Mouse (Mus musculus) lung, postnatal 0 days (tissue): Measurements from ENCODE around the gene Gm20388. TPM values are rescaled to one million over a fixed set of nuclear protein-coding genes. Genes with fewer than 3 reads are reported as not detected.
A peak's percentile ranks its signal among the peaks of the same experiment; 100 is the strongest.

Experiments used
- ATAC-seq: fragments of 200-750 bp; cut with Nextera tagmentation; 2 replicates; pipeline ENCODE4 v1.8.0; 2017; ENCODE audit warnings: moderate library complexity
- DNase-seq: peaks from one replicate; pipeline ENCODE4 v3.0.0-alpha.2; 2016; ENCODE audit warnings: low spot score
- H3K27ac ChIP-seq: fragments of 300-500 bp; sonication (generic); 2 replicates; pipeline ENCODE4 v1.5.1; 2014; ENCODE audit warnings: antibody characterized with exemption, mild to moderate bottlenecking, low read length, mixed read lengths
- H3K27me3 ChIP-seq: fragments of 300-500 bp; sonication (generic); replicated peaks from 2 replicates; pipeline ENCODE4 v1.6.1; 2014; ENCODE audit warnings: low read length, mixed read lengths; ENCODE audit not compliant: insufficient read depth
- H3K36me3 ChIP-seq: fragments of 300-500 bp; sonication (generic); 2 replicates; pipeline ENCODE4 v1.6.1; 2014; ENCODE audit warnings: low read length, mixed read lengths; ENCODE audit not compliant: insufficient read depth
- H3K4me1 ChIP-seq: fragments of 300-500 bp; sonication (generic); 2 replicates; pipeline ENCODE4 v1.6.1; 2014; ENCODE audit warnings: antibody characterized with exemption, low read depth, low read length, mixed read lengths; ENCODE audit not compliant: insufficient read depth
- H3K4me2 ChIP-seq: fragments of 300-500 bp; sonication (generic); replicated peaks from 2 replicates; pipeline ENCODE4 v1.6.1; 2014; ENCODE audit warnings: low read depth, mild to moderate bottlenecking, low read length, moderate library complexity, mixed read lengths
- H3K4me3 ChIP-seq: fragments of 300-500 bp; sonication (generic); 2 replicates; pipeline ENCODE4 v1.5.1; 2014; ENCODE audit warnings: low read depth, low read length
- H3K9ac ChIP-seq: fragments of 300-500 bp; sonication (generic); replicated peaks from 2 replicates; pipeline ENCODE4 v1.6.1; 2014; ENCODE audit warnings: low read depth, mild to moderate bottlenecking
- H3K9me3 ChIP-seq: fragments of 300-500 bp; sonication (generic); 2 replicates; pipeline ENCODE4 v1.6.1; 2016; ENCODE audit warnings: low read length, mixed read lengths
- CTCF ChIP-seq: IDR thresholded peaks from 2 replicates; pipeline ENCODE4 v1.5.1; 2016; ENCODE audit warnings: antibody characterized with exemption, mild to moderate bottlenecking
- EP300 ChIP-seq: IDR thresholded peaks from 2 replicates; pipeline ENCODE4 v1.6.1; 2016; ENCODE audit warnings: antibody characterized with exemption, mild to moderate bottlenecking, control low read depth
- WGBS: fragments of 180-500 bp; shearing (Covaris S2); extraction: QIAGEN DNeasy Blood & Tissue Kit; methylation state at CpG from one replicate; pipeline ENCODE4 v1.1.7; 2014; 5-methylcytosine and 5-hydroxymethylcytosine counted together
- polyA plus RNA-seq: library from polyadenylated mRNA; unstranded; fragments of >200 nt; fragmentation: Nextera tagmentation; extraction: Ambion mirVana; gene quantifications from 2 replicates; pipeline ENCODE4 v1.2.1, GENCODE M21; 2015

Gene Gm20388
- polyA plus RNA-seq, 1 experiment from 2014 or later: not detected

DNA sequence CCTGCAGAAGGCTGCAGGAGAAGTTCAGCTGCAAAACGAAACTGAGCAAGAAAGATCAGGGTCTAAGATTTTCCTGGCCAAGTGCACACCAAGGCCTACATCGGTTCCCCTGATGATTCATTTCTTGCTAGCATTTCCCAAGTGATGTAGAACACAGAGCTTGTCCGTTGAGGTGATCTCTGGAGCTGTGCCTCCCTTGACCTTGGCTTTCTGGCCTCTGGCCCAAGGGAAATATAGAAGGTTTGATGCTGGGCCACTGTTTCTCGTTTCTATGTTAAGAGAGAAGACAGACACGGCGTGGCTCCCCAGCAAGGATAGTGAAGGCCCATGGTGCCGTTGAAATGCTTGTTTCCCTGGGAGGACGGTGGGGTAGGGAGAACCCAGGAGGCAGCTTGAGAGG, 3857.2 kb downstream of the Gm20388 start:
- Histone ChIP-seq H3K36me3 (no peaks in the 10 kb centered on the region), H3K4me2 (no peak overlapping the region), H3K27me3 (no peaks in the 10 kb centered on the region), H3K4me3 (no peak overlapping the region), H3K9ac (no peak overlapping the region), H3K27ac (no peak overlapping the region), H3K9me3 (no peaks in the 10 kb centered on the region), H3K4me1 (peaks cover 4% of the 10 kb centered on the region; the same call in 1 of the 2 replicates)
- no peak for ATAC-seq
- WGBS: 77% methylated on average over 8 of the region's 8 CpGs
- TF ChIP-seq CTCF (no peak), EP300 (no peak)
- no peak for DNase-seq

DNA sequence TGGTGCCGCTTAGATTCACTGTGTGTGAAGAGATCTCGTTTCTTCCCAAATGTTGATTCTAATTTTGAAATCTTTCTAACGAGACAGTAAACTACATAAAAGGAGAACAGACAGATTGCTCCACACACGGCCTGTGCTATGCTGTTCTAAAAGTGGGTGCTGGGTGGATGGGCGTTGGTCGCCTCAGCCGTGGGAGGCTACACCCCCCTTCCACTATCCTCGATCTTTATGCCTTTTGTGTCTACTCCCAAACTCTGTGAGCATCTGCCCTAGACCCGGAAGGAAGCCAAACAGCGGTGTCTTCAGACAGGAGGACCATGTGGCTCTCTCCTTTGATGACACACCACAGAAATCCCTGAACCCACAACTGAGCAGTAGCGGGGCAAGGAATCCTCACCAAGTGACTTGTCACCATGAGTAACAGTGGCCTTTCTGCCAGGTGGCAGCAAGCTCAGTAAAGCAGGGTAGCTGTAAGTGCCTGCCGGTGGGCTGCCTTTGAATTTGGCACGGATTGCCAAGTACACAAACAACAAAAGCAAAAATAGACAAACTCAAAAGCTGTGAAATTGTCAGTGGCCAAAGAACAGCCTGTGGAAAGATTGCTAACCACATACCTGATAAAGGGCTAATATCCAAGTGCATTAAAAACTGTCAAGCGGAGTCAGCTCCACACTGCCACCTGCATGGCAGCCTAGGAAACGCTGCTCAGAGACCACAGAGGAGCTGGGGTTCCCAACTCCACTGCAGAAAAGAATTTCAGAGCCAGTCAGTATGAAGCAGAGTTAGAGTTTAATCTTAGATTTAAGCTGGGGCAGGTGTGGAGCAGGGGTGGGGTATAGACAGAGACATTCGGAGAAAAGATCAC, 3858.1 kb downstream of the Gm20388 start:
- H3K4me3 ChIP-seq: no peak overlapping the region
- WGBS: 58% methylated on average over 16 of the region's 16 CpGs
- no peak overlapping the region for H3K9ac ChIP-seq
- H3K27me3 ChIP-seq: no peaks in the 10 kb centered on the region
- DNase-seq (peak; percentile 71), ATAC-seq (no peak; the same call in 1 of the 2 replicates)
- H3K4me2 ChIP-seq: no peak overlapping the region
- TF ChIP-seq EP300 (no peak), CTCF (peak; percentile 88)
- no peaks in the 10 kb centered on the region for H3K9me3 ChIP-seq
- no peak overlapping the region for H3K27ac ChIP-seq
- H3K36me3 ChIP-seq: no peaks in the 10 kb centered on the region
- H3K4me1 ChIP-seq: peaks cover 4% of the 10 kb centered on the region; the same call in 1 of the 2 replicates

DNA sequence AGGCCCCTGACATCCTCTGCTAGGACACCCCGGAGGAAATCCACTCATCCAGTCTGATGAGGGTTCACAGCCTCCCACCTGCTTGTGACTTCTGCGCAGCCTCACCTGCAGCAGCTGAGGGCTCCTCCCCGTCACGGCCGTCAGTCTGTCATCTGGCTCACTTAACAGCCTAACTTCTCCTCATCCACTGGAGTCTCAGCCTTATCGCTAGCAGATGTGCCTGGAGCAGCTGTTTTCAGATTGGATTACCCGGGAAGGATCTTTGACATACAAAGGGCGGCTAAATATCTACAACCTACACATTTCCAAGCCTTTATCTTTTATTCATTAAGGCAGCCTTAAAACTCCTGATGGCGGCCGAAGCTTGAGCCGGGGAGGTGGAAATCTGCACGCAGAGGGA, 3862.8 kb downstream of the Gm20388 start:
- 54% methylated on average over 12 of the region's 12 CpGs for WGBS
- Histone ChIP-seq H3K27me3 (no peaks in the 10 kb centered on the region), H3K9ac (no peak overlapping the region), H3K4me2 (no peak overlapping the region), H3K4me1 (no peaks in the 10 kb centered on the region; the same call in 1 of the 2 replicates), H3K27ac (no peak overlapping the region), H3K4me3 (no peak overlapping the region), H3K9me3 (no peaks in the 10 kb centered on the region), H3K36me3 (no peaks in the 10 kb centered on the region)
- no peak for ATAC-seq
- TF ChIP-seq EP300 (no peak), CTCF (no peak)
- DNase-seq: no peak

DNA sequence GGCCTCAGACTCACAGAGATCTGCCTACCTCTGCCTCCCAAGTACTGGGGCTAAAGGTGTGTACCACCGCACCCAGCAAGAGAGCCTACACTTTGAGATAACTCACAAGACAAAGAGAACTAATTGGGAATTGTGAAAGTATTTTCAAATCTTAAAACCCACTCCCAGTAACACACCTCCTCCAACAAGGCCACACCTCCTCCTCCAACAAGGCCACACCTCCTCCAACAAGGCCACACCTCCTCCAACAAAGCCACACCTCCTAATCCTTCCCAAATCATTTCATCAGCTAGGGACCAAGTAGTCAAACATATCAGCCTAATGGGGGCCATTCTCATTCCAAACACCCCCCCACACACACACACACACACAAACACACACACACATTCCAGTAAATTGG, 3863.8 kb downstream of the Gm20388 start:
- no peaks in the 10 kb centered on the region for H3K9me3 ChIP-seq
- H3K4me2 ChIP-seq: no peak overlapping the region
- no peak overlapping the region for H3K27ac ChIP-seq
- no peak overlapping the region for H3K9ac ChIP-seq
- DNase-seq: no peak
- no peak for TF ChIP-seq EP300
- TF ChIP-seq CTCF: no peak
- no peak overlapping the region for H3K4me3 ChIP-seq
- ATAC-seq: no peak
- no peaks in the 10 kb centered on the region; the same call in 1 of the 2 replicates for H3K4me1 ChIP-seq
- no peaks in the 10 kb centered on the region for H3K36me3 ChIP-seq
- no peaks in the 10 kb centered on the region for H3K27me3 ChIP-seq
- 94% methylated on average over 1 of the region's 1 CpGs for WGBS

DNA sequence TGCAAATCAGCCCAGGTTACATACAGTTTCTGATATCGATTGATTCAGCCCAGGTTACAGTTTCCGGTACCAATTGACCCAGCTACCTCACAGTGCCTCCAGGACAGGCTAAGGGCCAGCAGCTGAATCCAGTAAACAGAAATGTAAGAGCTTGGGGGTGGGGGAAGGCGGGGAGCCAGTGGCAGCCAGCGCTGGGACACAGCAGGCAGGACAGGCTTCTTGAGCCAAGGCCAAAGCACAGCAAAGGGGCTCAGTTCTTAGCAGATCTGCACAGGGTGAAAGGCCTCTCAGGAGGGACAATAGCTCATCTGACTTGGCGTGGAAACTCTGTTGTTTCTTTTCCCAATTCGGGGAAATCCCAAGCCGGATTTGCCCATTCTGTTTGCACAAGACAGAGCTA, 3866.7 kb downstream of the Gm20388 start:
- DNase-seq (peak; percentile 44), ATAC-seq (peak; percentile 63)
- 31% methylated on average over 7 of the region's 7 CpGs for WGBS
- H3K4me2 ChIP-seq: no peak overlapping the region
- no peaks in the 10 kb centered on the region for H3K36me3 ChIP-seq
- H3K27ac ChIP-seq: no peak overlapping the region
- TF ChIP-seq CTCF (no peak), EP300 (no peak)
- H3K9ac ChIP-seq: no peak overlapping the region
- H3K4me3 ChIP-seq: no peak overlapping the region
- no peaks in the 10 kb centered on the region for H3K9me3 ChIP-seq
- no peaks in the 10 kb centered on the region for H3K27me3 ChIP-seq
- no peaks in the 10 kb centered on the region; the same call in 1 of the 2 replicates for H3K4me1 ChIP-seq

DNA sequence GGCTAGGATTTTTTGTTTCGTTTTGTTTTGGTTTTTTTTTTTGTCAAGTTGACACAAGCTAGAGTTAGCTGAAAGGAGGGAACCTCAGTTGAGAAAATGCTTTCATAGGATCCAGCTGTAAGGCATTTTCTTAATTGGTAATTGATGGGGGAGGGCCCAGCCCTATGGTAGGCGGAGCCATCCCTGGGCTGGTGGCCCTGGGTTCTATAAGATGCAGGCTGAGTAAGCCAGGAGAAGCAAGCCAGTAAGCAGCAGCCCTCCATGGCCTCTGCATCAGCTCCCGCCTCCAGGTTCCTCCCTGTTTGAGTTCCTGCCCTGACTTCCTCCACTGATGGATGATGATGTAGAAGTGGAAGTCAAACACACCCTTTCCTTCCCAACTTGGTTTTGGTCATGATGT, 3869.8 kb downstream of the Gm20388 start:
- DNase-seq (no peak), ATAC-seq (no peak)
- TF ChIP-seq EP300: no peak
- no peak for TF ChIP-seq CTCF
- H3K4me2 ChIP-seq: no peak overlapping the region
- 40% methylated on average over 3 of the region's 3 CpGs for WGBS
- no peaks in the 10 kb centered on the region for H3K36me3 ChIP-seq
- H3K9ac ChIP-seq: no peak overlapping the region
- no peaks in the 10 kb centered on the region for H3K9me3 ChIP-seq
- H3K4me3 ChIP-seq: no peak overlapping the region
- no peaks in the 10 kb centered on the region; the same call in 1 of the 2 replicates for H3K4me1 ChIP-seq
- no peaks in the 10 kb centered on the region for H3K27me3 ChIP-seq
- no peak overlapping the region for H3K27ac ChIP-seq
